Mouse (Mus musculus) intestine, embryonic 15.5 days (tissue): ENCODE measurements around the gene Stfa3. TPM values are rescaled to one million over a fixed set of nuclear protein-coding genes. Genes with fewer than 3 reads are reported as not detected.

ENCODE experiments used
- ATAC-seq: fragments of 200-750 bp; cut with Nextera tagmentation; 2 replicates; pipeline ENCODE4 v1.8.0; 2017; ENCODE audit warnings: moderate TSS enrichment, moderate library complexity
- H3K27ac ChIP-seq: fragments of 300-500 bp; sonication (generic); 2 replicates; pipeline ENCODE4 v1.5.1; 2015; ENCODE audit warnings: mild to moderate bottlenecking, inconsistent platforms
- H3K27me3 ChIP-seq: fragments of 300-500 bp; sonication (generic); replicated peaks from 2 replicates; pipeline ENCODE4 v1.6.1; 2015; ENCODE audit warnings: inconsistent platforms
- H3K36me3 ChIP-seq: fragments of 300-500 bp; sonication (generic); 2 replicates; pipeline ENCODE4 v1.6.1; 2015; ENCODE audit warnings: inconsistent platforms
- H3K4me1 ChIP-seq: fragments of 300-500 bp; sonication (generic); replicated peaks from 2 replicates; pipeline ENCODE4 v1.6.1; 2015; ENCODE audit warnings: inconsistent platforms
- H3K4me2 ChIP-seq: fragments of 300-500 bp; sonication (generic); replicated peaks from 2 replicates; pipeline ENCODE4 v1.6.1; 2015; ENCODE audit warnings: mild to moderate bottlenecking, inconsistent platforms
- H3K4me3 ChIP-seq: fragments of 300-500 bp; sonication (generic); replicated peaks from 2 replicates; pipeline ENCODE4 v1.5.1; 2015; ENCODE audit warnings: inconsistent platforms
- H3K9ac ChIP-seq: fragments of 300-500 bp; sonication (generic); 2 replicates; pipeline ENCODE4 v1.6.1; 2015; ENCODE audit warnings: inconsistent platforms
- H3K9me3 ChIP-seq: fragments of 300-500 bp; sonication (generic); 2 replicates; pipeline ENCODE4 v1.6.1; 2016; ENCODE audit warnings: inconsistent platforms
- WGBS: fragments of 180-500 bp; shearing (Covaris S2); methylation state at CpG from one replicate; pipeline ENCODE4 v1.1.7; 2015; 5-methylcytosine and 5-hydroxymethylcytosine counted together
- polyA plus RNA-seq: library from polyadenylated mRNA; unstranded; fragments of >200 nt; fragmentation: Nextera tagmentation; extraction: Ambion mirVana; gene quantifications from 2 replicates; pipeline ENCODE4 v1.2.1, GENCODE M21; 2015

The Stfa3 gene
- 1.6 and 3.1 TPM in 2 replicates for polyA plus RNA-seq

DNA sequence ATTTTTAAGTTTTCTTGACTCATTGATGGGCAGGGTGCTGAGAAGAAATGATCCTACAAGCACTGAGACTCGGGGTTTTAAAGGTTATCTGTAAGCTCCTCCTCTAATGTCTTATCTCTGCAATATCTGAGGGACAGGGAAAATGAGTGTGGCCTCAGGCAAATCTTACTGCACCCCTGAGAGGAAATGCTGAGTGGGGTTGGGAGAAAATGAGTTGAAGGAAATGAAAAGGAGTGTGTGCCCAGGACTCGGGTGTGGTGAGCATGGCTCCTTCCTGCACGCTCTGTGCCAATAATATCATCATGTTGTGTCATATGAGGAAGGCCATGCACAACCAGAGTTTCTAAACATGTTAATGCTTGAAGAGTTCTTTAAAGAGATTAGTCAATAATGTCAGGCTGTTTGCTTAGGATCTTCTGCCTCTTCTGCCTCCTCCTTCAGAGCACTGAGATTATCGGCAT is at the start of gene Stfa3:
Gene Stfa3, minus strand, starts transcription at position 51 of the 461 bp plus-strand sequence.
- Histone ChIP-seq H3K27ac (no peak within 1 kb of the TSS), H3K4me1 (no peaks in the 10 kb centered on the region), H3K4me3 (no peak within 1 kb of the TSS), H3K4me2 (no peak within 1 kb of the TSS), H3K9me3 (no peaks in the 10 kb centered on the region), H3K27me3 (no peaks in the 10 kb centered on the region), H3K36me3 (no peaks in the 10 kb centered on the region), H3K9ac (no peak within 1 kb of the TSS)
- no peak for ATAC-seq
- 67% methylated on average over 4 of the region's 4 CpGs for WGBS

DNA sequence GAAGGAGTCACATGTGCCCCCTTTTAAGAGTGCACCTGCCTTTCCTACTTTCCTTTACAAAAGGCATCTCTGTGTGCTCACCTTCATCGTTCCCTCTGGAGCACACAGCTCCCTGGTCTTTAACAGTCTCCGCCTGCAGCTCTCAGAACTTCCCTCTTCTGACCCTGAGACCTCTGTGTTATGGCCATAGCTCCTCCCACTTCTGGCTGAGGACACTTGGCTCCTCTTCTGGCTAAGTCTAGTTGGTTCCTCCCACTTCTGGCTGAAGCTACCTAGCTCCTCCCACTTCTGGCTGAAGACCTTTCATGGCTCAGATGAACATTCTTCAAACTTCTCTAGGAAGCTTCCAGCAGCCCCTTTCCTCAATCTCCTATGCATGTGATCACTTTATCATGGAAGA is 47.1 kb upstream of the Stfa3 start:
- no peak overlapping the region for H3K4me2 ChIP-seq
- no peaks in the 10 kb centered on the region for H3K27me3 ChIP-seq
- no peak overlapping the region for H3K9ac ChIP-seq
- H3K9me3 ChIP-seq, result no peaks in the 10 kb centered on the region
- H3K27ac ChIP-seq, result no peak overlapping the region
- no peaks in the 10 kb centered on the region for H3K4me1 ChIP-seq
- ATAC-seq, result no peak
- H3K36me3 ChIP-seq, result no peaks in the 10 kb centered on the region
- WGBS, result 54% methylated on average over 2 of the region's 2 CpGs
- H3K4me3 ChIP-seq, result no peak overlapping the region

DNA sequence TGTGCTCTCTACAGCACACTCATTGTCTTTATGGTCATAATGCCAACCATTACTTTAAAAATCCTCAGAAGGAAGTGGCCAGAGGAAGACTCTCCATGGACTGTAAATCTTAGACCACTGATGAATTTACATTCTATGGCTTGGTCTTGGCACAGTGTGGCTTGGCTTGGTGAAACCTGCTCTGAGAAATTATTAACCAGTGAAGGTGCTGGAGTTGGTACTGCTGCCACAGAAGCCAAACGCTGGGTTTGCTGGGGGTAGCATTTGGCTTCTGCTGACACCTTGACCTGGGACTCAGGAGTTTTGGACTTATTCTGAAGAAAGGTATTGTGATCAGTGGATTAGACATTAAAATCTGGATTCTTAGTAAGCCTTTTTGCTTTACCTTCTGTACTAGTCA is 37.2 kb upstream of the Stfa3 start:
- H3K4me2 ChIP-seq, result no peak overlapping the region
- H3K4me1 ChIP-seq, result no peaks in the 10 kb centered on the region
- 69% methylated on average over 1 of the region's 1 CpGs for WGBS
- H3K9ac ChIP-seq, result no peak overlapping the region
- no peaks in the 10 kb centered on the region for H3K36me3 ChIP-seq
- no peak overlapping the region for H3K4me3 ChIP-seq
- H3K27me3 ChIP-seq, result no peaks in the 10 kb centered on the region
- no peak overlapping the region for H3K27ac ChIP-seq
- no peaks in the 10 kb centered on the region for H3K9me3 ChIP-seq
- ATAC-seq, result no peak

DNA sequence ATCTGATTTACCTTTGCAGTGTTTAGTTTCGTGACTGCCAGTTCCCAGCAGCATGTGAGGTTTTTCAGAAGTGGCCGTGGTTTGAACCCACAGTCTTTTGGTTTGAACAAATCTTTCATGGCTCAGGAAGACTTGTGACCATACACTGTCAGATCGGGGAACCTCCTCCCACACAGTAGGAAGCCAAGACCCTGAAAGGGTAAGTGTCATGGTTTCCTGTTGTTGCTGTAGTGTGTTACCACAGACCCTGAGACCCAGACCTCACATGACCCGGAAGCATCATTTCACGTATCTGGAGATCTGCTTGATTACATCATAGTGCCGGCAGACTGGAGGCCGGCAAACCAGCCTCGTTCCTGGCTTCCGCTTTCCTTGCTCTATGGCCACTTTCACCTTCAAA is 21.7 kb upstream of the Stfa3 start:
- H3K4me3 ChIP-seq, result no peak overlapping the region
- H3K27ac ChIP-seq, result no peak overlapping the region
- H3K9ac ChIP-seq, result no peak overlapping the region
- no peaks in the 10 kb centered on the region for H3K27me3 ChIP-seq
- ATAC-seq, result no peak
- H3K4me2 ChIP-seq, result no peak overlapping the region
- H3K9me3 ChIP-seq, result no peaks in the 10 kb centered on the region
- no peaks in the 10 kb centered on the region for H3K36me3 ChIP-seq
- H3K4me1 ChIP-seq, result no peaks in the 10 kb centered on the region
- WGBS, result 61% methylated on average over 9 of the region's 9 CpGs

DNA sequence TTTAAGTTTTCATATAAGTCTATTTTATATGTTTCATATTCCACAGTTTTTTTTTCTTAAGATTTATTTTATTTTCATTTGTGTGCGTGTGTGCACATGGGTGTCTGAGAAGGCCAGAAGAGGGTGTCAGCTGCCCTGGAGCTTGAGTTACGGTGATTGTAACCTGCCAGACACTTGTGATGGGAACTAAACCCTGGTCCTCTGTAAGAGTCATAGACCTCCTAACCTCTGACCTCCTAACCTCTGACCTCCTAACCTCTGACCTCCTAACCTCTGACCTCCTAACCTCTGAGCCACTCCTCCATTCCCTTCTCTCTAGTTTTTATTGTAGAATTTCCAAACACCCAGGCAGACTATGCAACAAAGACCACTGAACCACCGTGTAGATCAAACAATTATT is 20.3 kb upstream of the Stfa3 start:
- no peak for ATAC-seq
- no peaks in the 10 kb centered on the region for H3K36me3 ChIP-seq
- H3K9ac ChIP-seq, result no peak overlapping the region
- H3K27me3 ChIP-seq, result no peaks in the 10 kb centered on the region
- WGBS, result 87% methylated on average over 3 of the region's 3 CpGs
- no peak overlapping the region for H3K4me2 ChIP-seq
- no peaks in the 10 kb centered on the region for H3K9me3 ChIP-seq
- no peaks in the 10 kb centered on the region for H3K4me1 ChIP-seq
- H3K27ac ChIP-seq, result no peak overlapping the region
- no peak overlapping the region for H3K4me3 ChIP-seq

DNA sequence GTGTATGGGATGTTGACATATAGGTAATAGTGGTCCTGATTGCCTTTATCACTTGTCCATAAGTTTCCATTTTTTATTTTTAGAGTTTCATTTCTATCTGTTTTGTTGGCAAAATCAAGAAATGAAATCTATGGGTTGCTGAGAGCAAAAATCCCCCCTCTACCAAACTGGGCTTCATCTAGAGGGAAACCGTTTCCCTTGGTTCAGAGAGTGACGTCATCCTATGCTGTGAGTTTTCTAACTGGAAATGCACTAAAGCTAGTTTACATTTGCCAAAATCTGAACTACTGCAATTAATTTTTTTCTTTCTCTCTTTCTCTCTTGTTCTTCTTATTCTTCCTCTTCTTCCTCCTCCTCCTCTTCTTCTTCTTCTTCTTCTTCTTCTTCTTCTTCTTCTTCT is 19.7 kb upstream of the Stfa3 start:
- no peak for ATAC-seq
- 82% methylated on average over 2 of the region's 2 CpGs for WGBS

DNA sequence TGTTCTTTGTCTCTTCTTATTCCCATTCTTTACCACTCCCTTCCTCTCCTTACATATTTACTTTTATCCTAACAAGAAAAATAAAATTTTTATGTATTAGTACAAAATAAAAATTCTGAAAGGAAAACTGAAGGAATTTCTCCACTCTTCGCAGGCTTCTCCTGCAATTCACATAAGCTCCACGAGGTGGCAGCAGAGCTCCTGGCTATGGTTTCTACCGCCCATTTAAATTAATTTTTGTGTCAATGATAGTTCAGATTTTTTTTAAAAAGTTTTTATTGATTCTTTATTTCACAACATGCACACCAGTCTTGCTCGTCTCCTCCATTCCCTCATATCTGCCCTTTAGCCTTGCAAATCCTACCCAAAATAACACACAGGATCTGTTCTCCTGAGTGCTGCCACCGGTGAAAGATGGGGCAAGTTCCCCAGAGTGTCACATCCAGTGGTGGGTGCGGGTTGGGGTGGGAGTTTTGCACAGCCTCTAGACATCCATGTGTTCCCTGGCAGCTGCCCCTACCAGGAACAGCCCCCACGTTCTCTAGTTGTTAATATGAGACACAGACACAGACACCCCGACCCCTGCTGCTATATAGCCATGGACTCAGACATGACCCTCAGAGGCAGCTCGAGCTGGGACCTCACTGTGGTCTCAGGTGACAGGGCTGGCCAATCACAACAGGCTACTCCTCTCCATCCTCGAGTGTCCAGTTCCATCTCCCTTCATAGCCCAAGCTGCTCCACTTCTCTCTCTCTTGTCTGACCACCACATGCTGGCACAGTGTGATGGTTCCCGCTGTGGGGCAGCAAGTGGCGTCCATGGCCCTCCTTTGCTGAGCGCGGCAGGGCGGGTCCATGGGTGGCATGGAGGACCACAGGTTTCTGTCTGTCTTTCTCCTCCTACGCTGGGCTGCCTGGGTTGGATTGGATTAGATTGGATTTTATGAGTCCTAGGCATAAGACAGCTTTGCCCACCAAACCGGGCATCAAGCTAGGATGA is 18.3 kb upstream of the Stfa3 start:
- Histone ChIP-seq H3K36me3 (no peaks in the 10 kb centered on the region), H3K27me3 (no peaks in the 10 kb centered on the region), H3K9ac (no peak overlapping the region), H3K27ac (no peak overlapping the region), H3K4me3 (no peak overlapping the region), H3K9me3 (no peaks in the 10 kb centered on the region), H3K4me2 (no peak overlapping the region), H3K4me1 (no peaks in the 10 kb centered on the region)
- no peak for ATAC-seq
- WGBS, result 49% methylated on average over 17 of the region's 17 CpGs

More for the DNA sequence above, 19.7 kb upstream of the Stfa3 start:
- Histone ChIP-seq H3K9ac (no peak overlapping the region), H3K4me1 (no peaks in the 10 kb centered on the region), H3K27me3 (no peaks in the 10 kb centered on the region), H3K4me2 (no peak overlapping the region), H3K9me3 (no peaks in the 10 kb centered on the region), H3K4me3 (no peak overlapping the region), H3K27ac (no peak overlapping the region), H3K36me3 (no peaks in the 10 kb centered on the region)

DNA sequence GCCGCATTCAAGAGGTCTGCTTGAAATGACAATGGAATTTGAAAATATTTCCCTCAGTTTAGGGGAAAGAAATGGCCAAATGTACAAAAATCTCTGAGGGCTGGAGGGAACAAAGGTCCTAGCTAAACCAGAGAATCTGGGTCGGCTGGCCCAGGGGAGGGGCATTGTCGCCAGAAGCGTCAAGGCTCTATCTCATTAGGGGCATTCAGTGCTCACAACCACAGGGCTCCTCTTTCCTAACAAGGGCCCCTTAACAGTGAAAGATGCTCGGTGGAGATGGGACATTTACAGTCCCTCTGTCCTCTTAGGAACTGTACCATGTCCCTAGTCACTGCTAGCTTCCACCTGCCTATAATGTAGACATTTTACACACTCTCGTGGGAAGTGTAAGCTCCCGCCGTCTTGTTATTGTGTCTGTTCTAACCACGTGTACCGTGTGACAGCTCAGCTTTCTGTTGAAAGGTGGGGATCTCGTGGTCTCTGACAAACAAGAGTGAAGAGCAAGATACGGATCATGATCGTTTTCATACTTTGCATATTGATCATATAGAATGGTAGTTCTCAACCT is 16.0 kb upstream of the Stfa3 start:
- H3K27ac ChIP-seq, result no peak overlapping the region
- no peak for ATAC-seq
- H3K4me1 ChIP-seq, result no peaks in the 10 kb centered on the region
- no peak overlapping the region for H3K9ac ChIP-seq
- H3K4me3 ChIP-seq, result no peak overlapping the region
- 60% methylated on average over 13 of the region's 13 CpGs for WGBS
- H3K27me3 ChIP-seq, result no peaks in the 10 kb centered on the region
- no peaks in the 10 kb centered on the region for H3K36me3 ChIP-seq
- no peaks in the 10 kb centered on the region for H3K9me3 ChIP-seq
- no peak overlapping the region for H3K4me2 ChIP-seq

DNA sequence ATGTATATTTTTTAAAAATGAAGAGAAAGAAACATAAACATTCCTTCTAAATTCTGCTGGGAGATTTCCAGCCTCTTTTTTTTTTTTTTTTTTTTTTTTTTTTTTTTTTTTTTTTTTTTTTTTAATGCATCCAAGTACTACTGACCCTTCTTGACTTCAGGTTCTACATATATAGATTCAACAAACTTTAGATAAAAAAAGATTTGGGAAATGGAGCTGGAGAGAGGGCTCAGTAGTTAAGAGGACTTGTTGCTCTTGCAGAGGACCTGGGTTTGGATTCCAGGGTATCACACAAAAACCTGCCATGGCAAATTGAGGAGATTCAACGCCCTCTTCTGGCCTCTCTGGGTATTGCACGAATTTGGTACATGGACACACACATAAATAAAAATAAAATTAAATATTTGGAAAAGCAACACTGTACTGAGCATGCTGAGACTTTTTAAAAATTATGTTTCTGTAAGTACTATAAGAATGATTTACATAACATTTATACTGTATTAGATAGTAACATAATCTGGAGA is 14.8 kb upstream of the Stfa3 start:
- H3K4me2 ChIP-seq, result no peak overlapping the region
- H3K4me3 ChIP-seq, result no peak overlapping the region
- ATAC-seq, result no peak
- H3K27ac ChIP-seq, result no peak overlapping the region
- H3K36me3 ChIP-seq, result no peaks in the 10 kb centered on the region
- no peaks in the 10 kb centered on the region for H3K9me3 ChIP-seq
- no peaks in the 10 kb centered on the region for H3K4me1 ChIP-seq
- WGBS, result 8% methylated on average over 2 of the region's 2 CpGs
- no peak overlapping the region for H3K9ac ChIP-seq
- H3K27me3 ChIP-seq, result no peaks in the 10 kb centered on the region

DNA sequence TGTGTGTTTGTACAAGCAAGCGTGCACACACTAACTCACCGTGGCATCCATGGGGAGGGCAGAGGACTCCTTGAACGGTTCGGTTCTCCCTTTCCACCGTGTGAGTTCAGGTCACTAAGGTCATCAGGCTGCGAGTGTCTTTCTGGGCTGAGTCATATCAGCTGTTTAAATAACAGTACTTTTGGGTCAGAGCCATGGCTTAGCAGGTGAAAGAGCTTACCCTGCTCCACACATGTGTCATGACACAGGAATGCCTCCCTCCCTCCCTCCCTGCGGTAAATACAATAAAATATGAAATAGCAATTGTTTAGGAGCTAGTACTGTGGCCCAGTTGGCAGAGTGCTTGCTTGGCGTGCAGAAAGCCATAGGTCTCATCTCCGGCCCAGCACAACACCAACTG is 14.2 kb upstream of the Stfa3 start:
- Histone ChIP-seq H3K27ac (no peak overlapping the region), H3K4me2 (no peak overlapping the region), H3K9me3 (no peaks in the 10 kb centered on the region), H3K36me3 (no peaks in the 10 kb centered on the region), H3K4me1 (no peaks in the 10 kb centered on the region), H3K27me3 (no peaks in the 10 kb centered on the region), H3K9ac (no peak overlapping the region), H3K4me3 (no peak overlapping the region)
- no peak for ATAC-seq
- whole genome bisulfite sequencing, result 78% methylated on average over 9 of the region's 9 CpGs

DNA sequence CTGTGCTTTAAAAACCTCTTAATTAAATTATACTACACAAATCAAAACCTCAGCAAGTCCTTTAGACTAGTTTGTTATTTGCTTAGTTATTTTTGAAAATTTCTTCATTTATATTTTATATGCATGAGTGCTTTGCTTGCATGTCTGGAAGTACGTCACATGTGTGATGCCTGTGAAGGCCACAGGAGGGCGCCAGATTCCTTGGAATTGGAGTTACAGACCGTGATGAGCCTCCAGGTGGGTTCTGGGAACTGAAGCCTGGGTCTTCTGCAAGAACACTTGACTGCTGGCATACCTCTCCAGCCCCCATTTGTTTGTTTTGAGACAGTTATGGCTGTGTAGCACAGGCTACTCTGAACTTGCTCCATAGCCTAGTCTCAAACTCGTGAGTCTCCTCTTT is 13.7 kb upstream of the Stfa3 start:
- no peak overlapping the region for H3K9ac ChIP-seq
- no peaks in the 10 kb centered on the region for H3K9me3 ChIP-seq
- no peaks in the 10 kb centered on the region for H3K4me1 ChIP-seq
- H3K4me2 ChIP-seq, result no peak overlapping the region
- 67% methylated on average over 4 of the region's 4 CpGs for WGBS
- H3K36me3 ChIP-seq, result no peaks in the 10 kb centered on the region
- H3K4me3 ChIP-seq, result no peak overlapping the region
- no peaks in the 10 kb centered on the region for H3K27me3 ChIP-seq
- ATAC-seq, result no peak
- no peak overlapping the region for H3K27ac ChIP-seq

DNA sequence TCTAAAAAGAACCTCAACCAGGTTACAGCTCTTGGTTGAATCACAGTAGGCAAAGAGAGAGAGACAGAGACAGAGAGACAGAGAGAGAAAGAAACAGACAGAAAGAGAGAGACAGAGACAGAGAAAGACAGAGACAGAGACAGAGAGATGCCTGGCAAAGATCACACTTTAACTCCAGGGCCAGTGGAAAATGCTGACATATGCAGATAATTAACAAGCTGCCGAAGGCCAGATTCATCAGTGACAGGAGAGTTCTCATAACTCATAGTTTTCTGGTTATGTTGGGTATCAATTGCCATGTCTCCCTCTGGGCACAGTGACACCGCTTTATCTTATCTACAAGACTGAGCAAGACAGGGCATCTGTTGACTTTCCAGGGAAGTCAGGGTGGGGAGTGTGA is 12.7 kb upstream of the Stfa3 start:
- Histone ChIP-seq H3K9ac (no peak overlapping the region), H3K36me3 (no peaks in the 10 kb centered on the region), H3K27ac (no peak overlapping the region), H3K4me2 (no peak overlapping the region), H3K4me1 (no peaks in the 10 kb centered on the region), H3K4me3 (no peak overlapping the region), H3K9me3 (no peaks in the 10 kb centered on the region), H3K27me3 (no peaks in the 10 kb centered on the region)
- no peak for ATAC-seq
- WGBS, result 73% methylated on average over 2 of the region's 2 CpGs
